Mouse (Mus musculus) cerebellum, postnatal 4 days (tissue): Measurements from ENCODE around the gene Lrrk1.

ENCODE experiments used
- DNase-seq, 2 experiments: peaks; one replicate each; pipeline ENCODE4 v3.0.0; 2022; ENCODE audit warnings: low spot score in 2 of 2, mixed read lengths in 1 of 2

Lrrk1 gene

DNA sequence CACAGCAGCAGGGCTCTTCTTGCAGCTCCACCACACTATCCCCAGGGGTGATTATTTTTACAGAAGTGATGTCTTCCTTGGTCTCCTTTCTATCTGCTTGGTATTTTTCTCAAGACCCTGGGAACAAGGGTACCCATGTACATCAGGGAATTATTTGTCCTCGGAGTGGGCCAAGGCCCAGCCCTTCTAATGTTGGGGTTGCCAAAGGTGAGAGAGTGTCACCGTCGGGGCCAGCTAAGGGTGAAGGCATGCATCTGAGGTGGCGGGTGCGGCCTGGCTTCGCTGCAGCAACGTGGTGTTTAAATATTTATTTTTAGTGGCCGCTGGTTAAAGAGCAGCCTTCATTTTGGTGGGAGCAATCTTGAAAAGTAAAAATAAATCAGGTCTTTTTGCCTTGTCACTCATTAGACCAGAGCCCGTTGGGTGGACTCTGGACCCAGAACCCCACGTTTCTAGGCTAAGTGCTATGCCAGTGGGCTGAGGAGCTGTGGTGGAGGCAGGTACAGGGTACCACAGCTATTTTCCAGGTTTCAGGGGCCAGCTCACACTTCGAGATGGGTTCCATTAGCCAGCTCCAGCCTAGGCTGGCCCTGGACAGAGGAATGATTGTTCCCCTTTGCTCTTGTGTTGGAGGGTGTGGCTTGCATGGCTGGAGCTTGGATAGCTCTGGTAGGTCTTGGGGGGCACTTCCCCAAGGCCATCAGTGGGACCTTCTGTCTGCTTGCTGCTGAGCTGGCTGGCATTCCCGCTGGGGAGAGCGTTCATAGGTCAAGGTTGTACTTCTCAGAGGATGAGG is 160.1 kb downstream of the Lrrk1 start:
- DNase-seq, result no peak

DNA sequence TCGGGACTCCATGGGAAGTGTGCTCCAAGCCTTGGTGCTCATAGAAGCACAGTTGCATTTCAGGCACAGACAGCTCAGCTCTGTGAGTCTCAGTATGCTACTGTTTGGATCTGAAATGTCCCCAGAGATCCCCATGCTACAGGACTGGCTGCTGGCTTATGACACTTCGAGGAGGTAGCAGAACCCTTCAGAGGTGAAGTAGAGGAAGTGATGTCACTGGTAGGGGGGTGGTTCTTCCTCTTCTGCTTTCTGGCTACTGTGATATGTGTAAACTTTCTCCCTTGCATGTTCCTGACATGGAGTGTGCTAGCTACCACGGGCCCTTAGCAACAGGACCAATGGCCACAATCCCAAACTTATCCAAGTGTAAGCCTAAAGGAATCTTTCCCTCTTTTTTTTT is 162.3 kb downstream of the Lrrk1 start:
- DNase-seq, result no peak

DNA sequence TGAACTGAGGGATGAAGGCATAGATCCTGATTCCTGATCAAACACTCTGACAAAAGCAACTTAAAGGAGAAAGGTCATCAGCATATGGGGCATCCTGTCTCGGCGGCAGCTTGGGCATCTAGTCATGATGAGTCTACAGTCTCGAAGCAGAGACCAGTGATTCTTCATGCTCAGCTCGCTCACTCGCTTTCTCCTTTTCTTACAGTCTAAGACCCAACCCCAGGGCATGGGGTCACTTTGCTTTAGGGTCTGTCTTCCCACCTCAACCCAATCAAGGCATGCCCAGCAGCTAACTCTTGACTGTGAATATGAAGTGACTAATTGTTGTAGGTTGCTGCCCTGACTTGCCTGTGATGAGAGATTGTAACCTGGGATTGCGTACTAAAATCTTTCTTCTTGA is 163.6 kb downstream of the Lrrk1 start:
- no peak for DNase-seq

DNA sequence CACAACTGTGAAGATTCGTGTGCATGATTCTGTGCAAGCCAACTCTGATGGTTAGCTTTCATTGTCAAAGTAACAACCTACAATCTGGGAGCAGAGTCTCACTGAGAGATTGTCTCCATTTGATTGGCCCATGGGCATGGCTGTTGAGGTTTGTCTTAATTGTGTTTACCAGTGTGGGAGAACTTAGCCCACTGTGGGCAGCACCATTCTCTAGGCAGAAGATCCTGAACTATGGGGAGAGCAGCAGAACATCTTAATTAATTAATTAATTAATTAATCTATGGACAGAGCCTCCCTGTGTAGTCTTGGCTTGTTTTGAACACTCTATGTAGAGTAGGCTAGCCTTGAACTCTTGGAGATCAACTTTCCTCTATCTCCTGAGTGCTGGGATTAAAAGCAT is 164.4 kb downstream of the Lrrk1 start:
- DNase-seq, result no peak

DNA sequence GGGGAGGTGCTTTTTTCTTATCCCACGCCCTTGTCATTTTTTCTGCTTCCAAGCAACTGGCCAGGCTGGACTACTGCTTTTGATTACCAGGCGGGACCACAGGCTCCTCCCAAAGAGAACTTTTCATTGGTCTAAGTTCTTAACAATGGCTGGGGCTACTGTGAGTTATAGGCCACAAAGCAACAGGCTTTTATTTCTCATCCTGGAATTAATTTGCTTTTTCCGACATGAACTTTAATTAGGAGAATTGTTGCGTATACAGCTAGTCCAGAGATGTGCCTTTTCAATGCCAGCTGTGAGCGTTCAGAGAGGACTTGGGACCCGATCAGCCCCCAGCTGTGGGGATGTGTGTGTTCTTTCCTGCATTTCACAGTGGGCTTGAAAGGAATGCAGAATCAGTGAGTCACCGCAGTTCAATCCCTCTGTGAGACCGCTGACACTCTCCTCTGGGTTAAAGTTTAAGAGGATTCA is 165.5 kb downstream of the Lrrk1 start:
- no peak for DNase-seq

DNA sequence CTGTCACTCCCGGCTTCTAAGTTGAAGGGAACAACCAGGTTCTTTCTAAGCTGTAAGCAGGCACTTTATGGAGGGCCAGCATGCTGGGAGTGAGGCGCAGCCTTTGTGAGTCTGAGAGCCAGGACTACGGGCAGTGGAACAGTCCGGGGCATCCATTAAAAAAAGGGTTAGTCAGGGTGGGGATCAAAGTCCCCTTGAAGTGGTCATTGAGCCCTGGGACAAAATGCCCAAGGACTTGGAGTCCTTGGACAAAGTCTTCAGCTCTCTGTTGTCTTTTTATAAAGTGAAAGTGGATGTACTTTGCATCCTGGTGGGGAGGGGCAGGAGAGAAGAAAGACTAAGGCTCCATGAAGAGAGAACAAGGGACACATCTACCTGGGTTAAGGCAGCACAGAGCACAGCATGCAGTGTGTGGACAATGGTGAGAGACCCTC is 168.3 kb downstream of the Lrrk1 start:
- DNase-seq, result no peak

DNA sequence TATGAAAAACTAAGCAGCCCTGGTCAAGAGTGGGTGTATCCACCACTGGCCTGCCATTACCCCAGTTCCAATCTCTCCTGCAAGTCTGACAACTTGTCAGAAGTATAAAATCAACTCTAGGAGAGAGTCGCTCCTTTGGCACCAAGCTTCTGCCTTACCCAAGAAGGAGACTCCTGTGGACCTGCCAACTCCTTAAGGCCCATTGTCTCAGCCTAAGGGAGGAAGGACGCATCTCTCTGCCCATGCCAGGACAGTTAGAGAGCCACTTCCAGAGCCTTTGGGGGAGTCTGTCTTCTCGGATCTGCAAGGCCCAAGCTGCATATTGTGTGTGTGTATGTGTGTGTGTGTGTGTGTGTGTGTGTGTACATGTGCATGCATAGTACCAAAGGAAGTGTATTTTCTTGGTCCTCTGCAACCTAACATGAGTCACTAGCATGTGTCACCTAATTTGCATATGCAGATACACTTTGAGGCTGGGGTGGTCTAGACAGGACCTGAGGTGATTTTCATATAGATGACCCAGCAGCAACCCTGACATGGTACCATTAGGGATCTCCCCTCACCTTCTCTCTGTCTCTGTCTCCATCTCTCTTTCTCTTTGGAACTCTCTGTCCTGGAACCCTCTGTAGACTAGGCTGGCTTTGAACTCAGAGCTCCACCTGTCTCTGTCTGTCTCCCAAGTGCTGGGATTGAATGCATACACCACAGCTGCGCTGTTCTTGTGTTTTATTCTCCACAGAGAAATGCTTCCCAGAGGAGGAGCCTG is 168.9 kb downstream of the Lrrk1 start:
- DNase-seq, result no peak

DNA sequence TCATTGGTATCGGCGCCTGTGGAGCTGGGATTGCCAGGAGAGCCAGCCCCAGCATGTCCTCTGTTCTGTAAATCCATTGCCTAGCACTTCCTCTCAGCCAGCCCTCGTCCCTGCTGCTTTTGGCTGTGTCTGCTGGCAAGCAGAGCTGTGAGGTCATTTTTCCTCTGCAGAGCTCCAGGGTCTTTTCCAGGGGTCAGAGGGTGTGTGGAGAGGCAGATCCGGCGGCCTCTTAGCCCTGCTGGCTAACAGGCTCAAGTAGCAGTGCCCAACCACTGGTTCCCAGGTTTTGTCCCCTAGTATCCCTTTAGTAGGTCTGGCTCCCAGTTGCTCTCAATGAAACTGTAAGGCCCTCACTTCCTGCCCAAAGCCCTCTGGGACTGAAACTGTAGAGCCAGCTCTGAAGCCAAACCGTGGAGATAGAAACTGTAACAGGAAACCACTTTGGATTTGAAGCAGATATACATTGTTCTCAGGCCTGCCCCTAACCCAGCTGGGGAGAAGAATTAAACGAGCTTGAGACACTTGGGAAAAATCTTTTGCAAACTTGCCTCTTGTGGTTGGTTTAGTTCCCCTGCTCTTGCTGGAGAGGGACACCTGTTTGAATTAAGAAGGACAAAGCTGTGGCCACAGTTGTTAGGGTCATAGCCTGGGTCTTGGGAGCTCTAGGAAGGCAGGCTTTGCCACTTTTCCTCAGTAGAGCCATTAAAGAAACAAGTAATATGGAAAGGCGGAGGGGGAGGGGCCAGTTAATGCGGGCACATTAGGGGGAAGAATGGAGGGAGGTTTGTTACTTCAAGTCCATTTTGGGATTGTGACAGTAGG is 169.7 kb downstream of the Lrrk1 start:
- peak in 1 of 2 experiments; percentile 34 for DNase-seq

DNA sequence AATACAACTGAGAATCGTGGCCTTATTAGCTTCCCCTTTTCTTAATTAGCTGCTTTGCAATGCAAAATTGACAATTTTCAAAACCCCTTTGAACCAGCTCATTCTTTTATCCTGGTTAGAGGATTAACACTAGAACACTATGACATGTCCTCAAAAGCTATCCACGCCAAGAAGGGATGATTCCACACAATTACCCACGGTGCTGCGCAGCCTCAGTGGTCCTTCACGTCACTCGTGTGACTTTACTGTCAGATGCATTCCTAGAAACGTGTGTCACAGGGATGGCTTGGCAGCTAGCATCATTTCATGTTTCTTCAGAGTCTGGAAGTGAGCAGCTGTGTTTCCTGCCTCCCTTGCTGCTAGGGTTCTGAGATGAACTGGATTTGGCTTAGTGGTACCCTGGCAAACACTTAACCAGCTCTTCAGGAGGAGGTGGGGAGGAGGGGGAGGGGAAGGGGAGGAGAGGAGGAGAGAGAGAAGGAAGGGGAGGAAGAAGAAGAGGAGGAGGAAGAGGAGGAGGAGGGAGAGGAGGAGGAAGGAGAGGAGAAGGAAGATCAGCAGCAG is 170.5 kb downstream of the Lrrk1 start:
- no peak for DNase-seq

DNA sequence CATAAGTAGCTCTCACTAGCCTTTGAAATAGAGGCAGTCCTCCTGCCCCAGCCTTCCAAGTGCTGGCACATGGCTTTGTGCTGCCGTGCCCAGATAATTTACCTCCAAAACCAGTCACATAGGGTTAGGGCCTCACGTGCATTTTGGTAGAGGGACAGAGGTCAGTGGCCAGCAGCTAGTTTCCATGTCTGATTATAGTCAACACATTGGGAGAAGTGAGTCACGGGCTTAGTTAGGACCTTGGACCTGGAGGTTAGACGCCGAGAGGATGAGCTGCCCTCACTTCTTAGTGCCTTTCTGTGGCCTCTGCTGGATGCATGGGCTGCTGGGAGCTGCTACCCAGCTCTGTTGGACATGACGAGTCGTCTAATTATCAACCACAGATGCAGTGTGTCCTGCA is 171.1 kb downstream of the Lrrk1 start:
- DNase-seq, result no peak

DNA sequence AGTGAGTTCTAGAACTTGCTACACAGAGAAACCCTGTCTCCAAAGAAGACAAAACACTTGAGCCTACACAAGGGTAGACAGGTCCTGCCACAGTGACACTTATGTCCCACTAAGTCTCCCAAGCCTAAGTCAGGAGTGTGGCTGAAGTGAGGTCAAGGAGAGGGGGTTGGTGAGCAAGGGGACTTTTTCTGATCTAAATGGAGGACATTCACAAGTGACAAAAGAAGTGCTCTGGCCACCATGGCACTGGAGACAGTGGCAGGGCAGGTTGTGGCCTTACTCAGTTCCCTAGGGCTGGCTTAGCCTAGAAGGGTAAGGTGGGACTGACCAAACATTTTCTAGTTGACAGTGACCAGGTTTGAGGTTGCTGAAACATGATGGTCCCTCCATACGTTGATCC is 172.2 kb downstream of the Lrrk1 start:
- DNase-seq, result no peak

DNA sequence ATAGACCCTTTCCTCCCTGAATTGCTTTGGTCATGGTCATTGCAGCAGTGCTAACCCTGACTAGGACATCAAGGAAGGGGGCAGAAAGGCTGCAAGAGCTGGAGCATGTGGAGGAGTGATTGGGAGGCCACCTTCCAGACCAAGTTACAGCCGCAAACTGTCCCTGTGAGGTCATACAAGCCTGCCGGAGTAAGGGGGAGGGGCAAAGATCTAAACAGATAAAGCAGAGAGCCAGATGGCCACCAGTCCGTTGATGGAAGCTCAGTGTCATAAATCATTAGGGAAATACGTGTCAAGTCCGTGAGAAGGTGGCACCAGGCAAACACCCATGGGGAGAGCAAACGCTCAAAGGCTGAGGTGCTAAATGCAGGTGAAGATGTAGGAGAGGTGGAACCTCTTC is 173.7 kb downstream of the Lrrk1 start:
- DNase-seq, result no peak

DNA sequence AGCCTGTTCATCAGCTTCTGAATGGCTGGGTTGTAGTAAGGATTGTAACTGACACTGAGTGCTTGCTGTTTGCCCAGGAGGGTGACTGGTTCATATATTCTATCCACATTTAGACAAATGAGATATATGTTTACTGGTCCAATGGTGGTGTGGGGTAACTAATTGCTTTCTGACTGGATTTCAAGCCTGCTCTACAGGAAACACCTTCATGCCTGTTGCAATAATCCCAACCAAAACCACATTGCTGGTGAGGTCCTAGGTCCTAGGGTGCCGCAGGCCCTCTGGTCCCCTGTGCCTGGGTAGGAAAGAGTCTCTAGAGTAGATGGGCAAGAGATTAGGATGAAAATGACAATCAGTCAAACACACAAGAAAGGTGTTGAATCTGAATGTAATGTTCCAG is 175.3 kb downstream of the Lrrk1 start:
- no peak for DNase-seq

DNA sequence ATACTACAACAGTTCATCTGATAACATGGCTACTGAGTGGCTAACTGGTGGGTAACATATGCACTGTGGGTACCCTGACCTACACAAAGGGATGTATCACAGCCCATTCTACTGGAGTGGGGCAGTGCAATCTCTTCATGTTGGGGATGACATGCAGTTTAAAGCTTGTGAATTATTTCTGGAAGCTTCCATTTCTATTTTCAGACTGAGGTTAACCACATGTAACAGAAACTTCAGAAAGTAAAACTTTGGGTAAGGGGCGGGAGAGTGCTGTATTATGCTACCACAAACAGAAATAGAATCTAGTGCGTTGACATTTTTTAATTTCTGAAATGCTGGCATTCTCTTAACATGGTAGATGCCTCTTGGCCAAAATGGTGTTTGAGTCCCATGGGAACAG is 178.2 kb downstream of the Lrrk1 start:
- DNase-seq, result no peak

DNA sequence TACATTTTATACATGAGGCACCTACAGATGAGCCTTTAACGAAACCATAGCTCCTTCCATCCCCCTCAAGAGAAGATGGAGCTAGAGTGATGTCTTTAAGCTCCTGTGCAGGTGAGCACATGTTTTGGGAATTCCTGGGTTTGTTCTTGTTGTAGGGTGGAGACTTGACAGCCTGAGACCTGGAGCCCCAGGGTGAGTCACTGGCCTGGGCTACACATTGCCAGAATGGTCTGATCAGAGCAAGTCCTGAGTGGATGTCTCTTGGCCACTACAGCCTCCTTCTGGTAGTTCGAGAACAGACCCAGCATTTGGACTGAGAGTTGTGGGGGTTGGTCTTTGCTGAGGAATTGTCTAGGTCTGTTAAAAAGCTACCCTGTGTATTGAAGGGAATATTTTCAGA is 186.5 kb downstream of the Lrrk1 start:
- DNase-seq, result no peak

DNA sequence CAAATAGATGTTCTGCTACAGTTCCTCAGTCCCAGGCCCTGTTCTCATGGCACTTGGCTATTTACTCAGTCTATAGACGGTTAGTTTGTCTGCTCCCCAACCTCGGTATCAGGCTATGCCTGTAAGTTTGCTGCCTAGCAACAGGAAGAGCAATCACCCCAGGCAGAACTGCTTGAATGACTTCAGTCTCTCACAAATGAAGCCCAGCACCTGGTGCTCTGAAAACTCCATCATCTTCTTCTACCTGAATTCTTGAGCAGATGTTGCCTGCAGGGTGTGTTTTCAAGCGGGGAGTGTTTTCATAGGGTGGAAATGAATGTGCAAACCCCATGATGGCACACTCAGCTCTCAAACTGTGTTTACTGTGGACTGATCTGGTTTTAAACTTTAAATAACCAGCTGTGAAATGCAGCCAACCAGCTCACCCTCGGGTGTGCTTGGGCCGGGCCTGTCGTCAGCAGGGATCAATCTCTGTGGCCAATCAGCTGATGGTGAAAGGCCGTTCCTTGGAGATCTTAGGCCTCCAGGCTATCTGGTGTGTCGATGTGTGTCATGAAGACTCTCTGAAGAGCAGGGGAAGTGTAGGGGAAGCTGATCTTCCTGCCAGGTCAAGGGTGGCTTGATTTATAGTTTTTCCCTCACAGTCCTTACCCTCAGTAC is 187.2 kb downstream of the Lrrk1 start:
- no peak for DNase-seq

DNA sequence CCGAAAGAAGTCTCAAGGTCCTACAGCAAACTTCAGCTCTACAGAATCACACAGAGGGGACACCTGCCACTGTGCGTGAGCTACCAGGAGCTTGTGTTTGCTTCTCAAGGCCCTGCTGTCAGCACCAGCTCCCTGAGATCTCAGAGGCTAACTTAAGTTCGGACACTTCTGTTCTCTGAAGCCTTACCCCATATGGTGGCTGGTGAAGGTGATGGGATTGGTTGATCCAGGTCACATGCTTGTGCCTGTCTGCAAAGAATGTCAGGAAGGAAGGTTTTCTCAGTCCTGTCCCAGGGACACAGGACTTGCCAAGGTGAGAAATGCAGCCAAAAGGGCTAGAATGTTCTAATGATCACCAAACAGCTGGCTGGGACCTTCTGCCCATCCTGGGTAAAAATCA is 187.8 kb downstream of the Lrrk1 start:
- no peak for DNase-seq

DNA sequence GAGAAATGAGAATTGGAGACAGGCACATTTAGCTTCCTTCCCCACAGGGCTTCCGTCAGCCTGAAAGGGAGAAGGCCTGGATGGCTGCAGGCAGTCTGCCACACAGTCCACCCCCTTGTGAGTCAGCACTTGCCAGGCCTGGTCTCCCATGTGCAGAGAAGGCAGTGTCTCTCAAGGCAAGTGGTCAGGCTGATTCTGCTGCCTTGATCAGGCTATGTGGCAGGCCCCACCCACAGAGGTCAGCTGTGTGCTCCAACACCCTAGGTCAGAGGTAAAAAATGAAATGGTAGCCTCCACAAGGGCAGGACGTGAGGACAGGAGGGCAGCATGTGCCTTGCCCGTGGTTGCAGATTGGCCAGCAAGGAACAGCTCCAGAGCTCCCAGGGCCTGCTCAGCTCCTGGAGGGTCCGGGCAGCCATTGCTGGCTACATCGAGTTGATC is 188.7 kb downstream of the Lrrk1 start:
- no peak for DNase-seq

DNA sequence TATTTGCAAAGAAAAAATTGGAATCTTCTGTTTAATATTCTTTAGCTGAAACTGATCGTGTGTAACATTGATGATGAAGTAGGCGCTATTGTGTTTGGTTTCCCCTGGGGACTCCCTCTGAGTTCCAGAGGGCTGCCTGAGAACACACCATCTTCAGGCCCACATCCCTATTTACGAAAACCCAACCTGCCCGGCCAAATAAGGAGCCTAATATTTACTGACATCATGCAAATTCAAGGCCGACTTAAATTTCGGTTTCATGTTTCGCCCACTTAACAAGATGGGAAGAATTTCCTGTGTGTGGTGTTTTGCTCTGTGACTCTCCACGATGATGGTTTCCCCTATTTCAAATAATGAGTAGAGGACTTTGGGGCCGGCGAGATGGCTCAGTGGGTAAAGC is 189.7 kb downstream of the Lrrk1 start:
- no peak for DNase-seq

DNA sequence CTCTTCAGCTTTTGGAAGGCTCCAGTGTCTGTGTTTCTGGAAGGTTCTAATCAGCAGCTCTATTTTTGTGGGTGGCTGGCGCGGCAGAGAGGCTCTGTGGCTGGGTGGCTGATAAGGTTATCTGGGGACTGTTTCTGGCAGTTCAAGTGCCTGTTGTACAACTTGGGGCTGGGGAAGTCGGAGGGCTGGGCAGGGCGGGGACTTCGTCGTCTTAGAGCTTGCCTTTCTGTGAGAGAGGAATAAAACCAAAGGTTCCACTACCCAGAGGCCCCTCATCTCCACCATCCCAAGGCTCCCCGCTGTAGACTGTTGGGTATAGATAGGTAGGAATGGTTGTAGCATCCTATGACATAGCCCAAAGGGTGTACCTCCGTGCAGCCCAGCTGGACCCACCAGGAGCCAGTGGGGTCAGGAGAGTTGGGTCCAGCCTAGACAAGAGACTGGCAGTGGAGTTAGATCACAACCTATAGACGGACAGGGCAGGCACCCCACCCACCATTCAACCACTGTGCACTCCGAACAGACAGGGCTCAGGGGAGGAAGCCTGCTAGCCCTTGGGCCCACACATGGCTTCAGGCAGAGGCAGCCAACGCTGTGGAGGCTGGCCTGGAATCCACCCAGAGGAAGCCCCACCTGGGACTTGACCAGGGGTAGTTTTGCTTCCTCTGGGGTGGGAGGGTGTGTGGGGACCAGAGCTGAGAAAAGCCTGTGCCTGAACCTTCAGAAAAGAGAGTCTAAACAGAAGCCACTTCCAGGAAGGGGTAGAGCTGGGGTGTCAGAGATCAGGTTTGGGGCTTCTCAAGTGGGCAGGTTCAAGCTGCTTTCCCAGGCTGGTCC is 191.3 kb downstream of the Lrrk1 start:
- DNase-seq, result no peak
